Mouse (Mus musculus) forebrain, postnatal 0 days (tissue): ENCODE results near the gene Fam111a. TPM values are rescaled to one million over a fixed set of nuclear protein-coding genes. Genes with fewer than 3 reads are reported as not detected.

Experiments
- ATAC-seq: fragments of 200-750 bp; cut with Nextera tagmentation; 2 replicates; pipeline ENCODE4 v1.8.0; 2017; ENCODE audit warnings: mild to moderate bottlenecking, moderate library complexity
- DNase-seq: peaks from one replicate; pipeline ENCODE4 v3.0.0-alpha.2; 2015
- H3K27ac ChIP-seq: fragments of 300-500 bp; sonication (generic); 2 replicates; pipeline ENCODE4 v1.5.1; 2014; ENCODE audit warnings: low read depth, mild to moderate bottlenecking, antibody characterized with exemption, low read length, moderate library complexity, mixed read lengths
- H3K27me3 ChIP-seq: fragments of 300-500 bp; sonication (generic); 2 replicates; pipeline ENCODE4 v1.6.1; 2014; ENCODE audit warnings: mild to moderate bottlenecking, low read length, mixed read lengths; ENCODE audit not compliant: insufficient read depth
- H3K36me3 ChIP-seq: fragments of 300-500 bp; sonication (generic); 2 replicates; pipeline ENCODE4 v1.6.1; 2014; ENCODE audit warnings: mild to moderate bottlenecking, moderate library complexity; ENCODE audit not compliant: insufficient read depth
- H3K4me1 ChIP-seq: fragments of 300-500 bp; sonication (generic); 2 replicates; pipeline ENCODE4 v1.6.1; 2014; ENCODE audit warnings: antibody characterized with exemption; ENCODE audit not compliant: insufficient read depth
- H3K4me2 ChIP-seq: fragments of 300-500 bp; sonication (generic); 2 replicates; pipeline ENCODE4 v1.6.1; 2014; ENCODE audit warnings: low read depth, mild to moderate bottlenecking, moderate library complexity
- H3K4me3 ChIP-seq: fragments of 300-500 bp; sonication (generic); 2 replicates; pipeline ENCODE4 v1.5.1; 2014; ENCODE audit warnings: low read depth, low read length, mixed read lengths
- H3K9ac ChIP-seq: fragments of 300-500 bp; sonication (generic); 2 replicates; pipeline ENCODE4 v1.6.1; 2014; ENCODE audit warnings: mild to moderate bottlenecking
- H3K9me3 ChIP-seq: fragments of 300-500 bp; sonication (generic); 2 replicates; pipeline ENCODE4 v1.6.1; 2016; ENCODE audit warnings: low read length
- CTCF ChIP-seq: sonication (generic); IDR thresholded peaks from 2 replicates; pipeline ENCODE4 v1.5.1; 2016; ENCODE audit warnings: antibody characterized with exemption, control low read depth, low read depth
- WGBS: fragments of 180-500 bp; shearing (Covaris S2); extraction: QIAGEN DNeasy Blood & Tissue Kit; methylation state at CpG from one replicate; pipeline ENCODE4 v1.1.7; 2014; 5-methylcytosine and 5-hydroxymethylcytosine counted together
- polyA plus RNA-seq: library from polyadenylated mRNA; unstranded; fragments of >200 nt; fragmentation: Nextera tagmentation; extraction: Ambion mirVana; gene quantifications from 2 replicates; pipeline ENCODE4 v1.2.1, GENCODE M21; 2015
- total RNA-seq: library from RNA; depleted of rRNA; stranded (reverse); fragments of >200 nt; gene quantifications from 2 replicates; pipeline ENCODE4 v1.2.3, GENCODE M21; 2014

Fam111a gene
- total and polyA plus RNA-seq, 2 experiments from 2014 or later = 3.2 to 4.3 TPM

GRCm38 (mm10) chr19:12500881-12501311, 44.6 kb upstream of the Fam111a start:
- DNase-seq = peak; percentile 55
- peak; percentile 36 for ATAC-seq
- Histone ChIP-seq H3K27ac (peak overlapping the region; percentile 91), H3K27me3 (no peaks in the 10 kb centered on the region), H3K9me3 (no peaks in the 10 kb centered on the region), H3K9ac (peak overlapping the region; percentile 95), H3K36me3 (no peaks in the 10 kb centered on the region), H3K4me1 (peaks cover 14% of the 10 kb centered on the region), H3K4me2 (peak overlapping the region; percentile 79), H3K4me3 (peak overlapping the region; percentile 80)
- TF ChIP-seq CTCF = peak; percentile 15
- WGBS = 3% methylated on average over 35 of the region's 38 CpGs

- peak; percentile 94 for TF ChIP-seq CTCF
- WGBS = under 1% methylated on average over 68 of the region's 80 CpGs
- peak within 1 kb of the TSS; percentile 91 for H3K27ac ChIP-seq
- ATAC-seq (peak; percentile 91), DNase-seq (peak; percentile 94)
- peak within 1 kb of the TSS; percentile 80 for H3K4me3 ChIP-seq
- no peaks in the 10 kb centered on the region for H3K9me3 ChIP-seq
- H3K4me2 ChIP-seq = peak within 1 kb of the TSS; percentile 79
- H3K4me1 ChIP-seq = peaks cover 14% of the 10 kb centered on the region
- no peaks in the 10 kb centered on the region for H3K27me3 ChIP-seq
- no peaks in the 10 kb centered on the region for H3K36me3 ChIP-seq
- peak within 1 kb of the TSS; percentile 95 for H3K9ac ChIP-seq
Measured at GRCm38 (mm10) chr19:12501370-12502347, 43.9 kb upstream of the Fam111a start, which contains the start of gene Dtx4. TSS of gene Dtx4 (minus strand) at chr19:12501454.

- Histone ChIP-seq H3K4me1 (peaks cover 14% of the 10 kb centered on the region), H3K27ac (no peak overlapping the region), H3K4me3 (no peak overlapping the region), H3K36me3 (no peaks in the 10 kb centered on the region), H3K9ac (no peak overlapping the region), H3K9me3 (no peaks in the 10 kb centered on the region), H3K4me2 (no peak overlapping the region), H3K27me3 (no peaks in the 10 kb centered on the region)
- ATAC-seq (no peak), DNase-seq (no peak)
- no peak for TF ChIP-seq CTCF
- WGBS = 93% methylated on average over 7 of the region's 7 CpGs
Measured at GRCm38 (mm10) chr19:12502756-12503155, 42.8 kb upstream of the Fam111a start.

- Histone ChIP-seq H3K9ac (no peak overlapping the region), H3K4me2 (no peak overlapping the region), H3K36me3 (no peaks in the 10 kb centered on the region), H3K27ac (no peak overlapping the region), H3K4me1 (no peaks in the 10 kb centered on the region), H3K27me3 (no peaks in the 10 kb centered on the region), H3K4me3 (no peak overlapping the region), H3K9me3 (no peaks in the 10 kb centered on the region)
- ATAC-seq (no peak), DNase-seq (no peak)
- TF ChIP-seq CTCF = no peak
Measured at GRCm38 (mm10) chr19:12514621-12515020, 30.9 kb upstream of the Fam111a start.

DNA sequence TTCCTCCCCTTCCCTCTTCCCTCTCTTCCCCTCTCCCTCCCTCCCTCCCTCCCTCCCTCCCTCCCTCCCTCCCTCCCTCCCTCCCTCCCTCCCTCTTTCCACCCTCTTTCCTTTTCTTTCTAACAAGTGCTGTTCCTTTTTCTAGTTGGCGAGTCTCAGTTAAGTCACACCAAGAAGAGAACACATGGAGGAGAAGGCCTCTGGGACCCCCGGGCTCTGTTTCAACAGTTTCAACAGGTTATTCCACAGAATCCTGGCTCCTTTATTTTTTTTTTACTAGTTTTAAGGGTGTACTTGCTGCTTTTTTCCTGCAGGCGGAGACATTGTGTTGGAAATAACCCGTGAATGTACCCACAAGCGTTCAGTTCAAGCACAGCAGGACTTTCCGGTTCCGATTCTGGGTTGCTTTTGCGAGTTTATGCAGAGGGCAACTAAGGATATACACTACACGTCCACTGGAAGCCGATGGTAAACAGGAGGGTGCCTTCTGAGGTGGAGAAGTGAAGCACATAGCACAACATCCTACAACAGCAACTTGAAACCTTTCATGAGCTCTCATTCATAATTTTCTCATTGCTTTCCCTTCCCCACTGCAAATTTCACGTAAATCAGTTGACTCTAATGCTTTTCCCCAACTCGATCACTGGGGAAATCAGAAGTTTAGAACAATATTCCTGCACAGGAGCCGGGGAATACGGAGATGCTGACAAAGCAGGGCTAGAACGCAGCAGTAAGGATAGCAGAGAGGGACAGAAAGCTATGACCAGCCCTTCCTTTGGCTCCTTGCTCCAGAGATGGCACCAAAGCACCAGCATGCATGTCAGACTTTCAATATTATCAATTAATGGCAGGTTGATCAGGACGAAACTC, 27.6 kb upstream of the Fam111a start:
- H3K36me3 ChIP-seq = no peaks in the 10 kb centered on the region
- peak; percentile 93 for ATAC-seq
- no peak overlapping the region for H3K27ac ChIP-seq
- WGBS = 1% methylated on average over 16 of the region's 16 CpGs
- H3K9ac ChIP-seq = peak overlapping the region; percentile 45
- no peaks in the 10 kb centered on the region for H3K9me3 ChIP-seq
- no peaks in the 10 kb centered on the region for H3K4me1 ChIP-seq
- peak overlapping the region; percentile 60 for H3K4me2 ChIP-seq
- H3K4me3 ChIP-seq = peak overlapping the region; percentile 40
- DNase-seq = peak; percentile 85
- H3K27me3 ChIP-seq = no peaks in the 10 kb centered on the region
- TF ChIP-seq CTCF = peak; percentile 85

DNA sequence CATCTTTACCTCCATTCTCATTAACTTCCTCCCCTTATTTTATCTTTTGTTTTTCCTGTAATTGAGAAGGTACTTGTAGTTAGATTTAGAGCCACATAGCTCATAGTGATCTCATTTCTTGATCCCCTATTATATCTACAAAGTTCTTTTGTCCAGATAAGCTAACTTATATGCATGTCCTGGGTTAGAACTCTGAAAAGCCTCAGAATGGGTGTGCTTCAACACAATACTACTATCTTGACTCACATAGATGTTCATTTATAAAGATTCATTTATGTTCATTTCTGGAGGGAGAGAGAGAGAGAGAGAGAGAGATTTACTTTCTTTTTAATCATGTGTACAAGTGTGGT, 27.0 kb upstream of the Fam111a start:
- Histone ChIP-seq H3K9me3 (no peaks in the 10 kb centered on the region), H3K4me2 (peak overlapping the region; percentile 60), H3K27ac (no peak overlapping the region), H3K9ac (no peak overlapping the region), H3K4me3 (peak overlapping the region; percentile 40), H3K36me3 (no peaks in the 10 kb centered on the region), H3K27me3 (no peaks in the 10 kb centered on the region), H3K4me1 (no peaks in the 10 kb centered on the region)
- DNase-seq (no peak), ATAC-seq (no peak)
- TF ChIP-seq CTCF = no peak
